Mouse (Mus musculus) left cerebral cortex, postnatal 10 days (tissue): ENCODE data around the gene Tulp2. TPM values are rescaled to one million over a fixed set of nuclear protein-coding genes. Genes with fewer than 3 reads are reported as not detected.
A peak's percentile ranks its signal among the peaks of the same experiment; 100 is the strongest.

Source experiments
- DNase-seq, 2 experiments: peaks; one replicate each; pipeline ENCODE4 v3.0.0; 2021 to 2022; ENCODE audit warnings: low spot score in 2 of 2, mixed read lengths in 1 of 2; ENCODE audit errors: extremely low spot score in 1 of 2
- intact Hi-C: fragments of 180-260 bp; cut with DNase I; formaldehyde crosslinking; loops from one replicate; pipeline ENCODE4 v1.15.1; 2025
- total RNA-seq, 2 experiments: library from RNA; stranded (reverse); gene quantifications; 2 replicates each; pipeline ENCODE4 v1.2.3; 2021

The Tulp2 gene
- total RNA-seq = not detected

DNA sequence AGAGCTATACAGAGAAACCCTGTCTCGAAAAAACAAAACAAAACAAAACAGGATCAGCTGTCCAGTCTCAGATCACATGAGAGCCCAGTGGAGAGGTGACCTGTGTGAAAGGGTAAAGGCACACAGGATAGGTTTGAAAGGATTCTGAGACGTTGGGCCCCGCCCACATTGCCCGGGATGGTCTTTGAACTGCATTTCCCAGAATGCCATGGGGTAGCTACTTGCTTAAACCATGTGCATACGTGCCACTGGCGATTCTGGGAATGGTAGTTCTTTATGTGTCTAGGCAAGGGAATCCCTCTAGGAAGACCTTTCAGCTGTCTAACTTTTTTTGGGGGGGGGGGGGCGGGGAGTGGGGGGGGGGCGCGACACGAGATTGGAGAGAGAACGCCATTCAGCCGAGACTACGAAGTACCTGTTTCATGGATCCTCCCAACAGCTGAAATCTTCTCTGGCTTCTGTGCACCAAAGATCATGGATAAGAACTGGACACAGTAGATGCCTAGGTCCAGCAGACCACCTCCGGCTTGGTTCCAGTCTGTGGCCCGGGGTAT lies at the start of gene Tulp2:
Tulp2 (plus strand) TSS at position 504 of the 554 bp plus-strand sequence.
- intact Hi-C loops = no loop called here

DNA sequence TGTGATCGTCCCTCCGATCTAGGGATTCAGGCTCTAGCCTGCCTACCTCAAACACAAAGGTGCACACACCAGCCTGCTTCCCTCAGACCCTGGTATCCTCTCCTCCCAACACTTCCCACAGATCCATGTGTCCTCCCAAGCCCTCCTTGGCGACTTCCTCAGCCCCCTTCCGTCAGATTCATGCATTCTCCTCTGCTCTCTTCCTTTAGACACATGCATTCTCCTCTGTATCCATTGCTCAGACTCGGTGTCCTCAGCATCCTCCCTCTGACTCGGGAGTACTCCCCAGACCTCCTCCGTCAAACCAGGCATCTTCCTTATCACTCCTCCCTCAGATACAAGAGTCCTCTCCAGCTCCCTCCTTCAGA lies 47.9 kb upstream of the Tulp2 start:
- no peak for DNase-seq
- intact Hi-C loops = no loop called here

More for the DNA sequence above, at the start of gene Tulp2:
- DNase-seq = peak; percentile 69 to 76

DNA sequence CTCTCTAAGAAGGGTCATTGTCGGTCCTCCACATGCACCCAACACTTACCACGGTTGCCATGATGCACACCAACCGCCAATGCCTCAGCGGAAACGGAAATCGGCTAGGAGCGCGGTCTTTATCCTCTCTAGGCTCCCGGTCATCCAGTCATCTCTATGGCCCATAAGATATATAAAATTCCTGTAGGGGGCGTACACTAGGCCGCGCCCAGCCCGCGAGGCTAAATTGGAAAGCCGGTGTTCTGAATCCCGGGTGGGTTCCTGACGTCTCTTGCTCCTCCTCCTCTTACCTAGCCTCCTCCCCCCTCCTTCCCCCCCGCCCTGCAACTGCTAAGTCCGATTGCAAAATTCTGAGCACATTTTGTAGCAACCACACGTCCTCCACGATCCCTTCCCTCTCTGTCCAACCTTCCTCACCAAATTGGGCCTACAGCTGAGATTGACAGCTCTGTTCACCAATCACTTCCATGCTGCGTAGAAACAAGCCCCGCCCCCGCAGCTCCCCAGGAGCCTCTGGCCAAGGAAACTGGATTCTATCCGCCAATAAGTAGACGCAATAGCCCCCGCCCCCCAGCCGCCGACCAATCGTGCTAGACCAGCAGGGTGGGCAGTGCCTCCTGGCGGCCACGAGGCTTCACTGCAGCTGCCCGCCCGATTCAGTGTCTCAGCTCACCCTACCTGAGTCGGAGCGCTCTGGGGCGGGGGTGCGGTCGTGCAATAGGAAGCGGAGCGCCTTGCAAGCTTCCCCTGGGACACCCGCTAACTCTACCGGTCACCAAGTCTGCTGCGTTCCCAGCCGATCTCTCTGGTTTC lies 47.3 kb upstream of the Tulp2 start, which contains the start of gene Gys1:
Gys1 (plus strand) TSS at position 642 of the 813 bp plus-strand sequence.
- DNase-seq = peak; percentile 100
- intact Hi-C loops = no loop called here

DNA sequence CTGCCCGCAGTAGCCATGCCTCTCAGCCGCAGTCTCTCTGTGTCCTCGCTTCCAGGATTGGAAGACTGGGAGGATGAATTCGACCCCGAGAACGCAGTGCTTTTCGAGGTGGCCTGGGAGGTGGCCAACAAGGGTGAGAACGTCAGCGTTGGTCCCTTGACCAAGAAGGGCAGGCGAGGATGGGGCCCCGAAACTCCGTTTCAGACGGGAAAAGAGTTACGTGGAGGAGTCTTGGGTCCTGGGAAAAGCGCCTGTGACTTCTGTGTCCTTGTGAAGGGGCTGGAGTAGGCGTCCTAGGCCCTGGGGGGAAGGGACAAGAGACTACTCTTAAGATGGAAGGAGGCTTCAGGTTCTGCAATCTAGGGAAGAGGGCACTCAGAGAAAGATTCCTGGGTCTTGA lies 46.6 kb upstream of the Tulp2 start:
- no peak for DNase-seq
- intact Hi-C loops = no loop called here

DNA sequence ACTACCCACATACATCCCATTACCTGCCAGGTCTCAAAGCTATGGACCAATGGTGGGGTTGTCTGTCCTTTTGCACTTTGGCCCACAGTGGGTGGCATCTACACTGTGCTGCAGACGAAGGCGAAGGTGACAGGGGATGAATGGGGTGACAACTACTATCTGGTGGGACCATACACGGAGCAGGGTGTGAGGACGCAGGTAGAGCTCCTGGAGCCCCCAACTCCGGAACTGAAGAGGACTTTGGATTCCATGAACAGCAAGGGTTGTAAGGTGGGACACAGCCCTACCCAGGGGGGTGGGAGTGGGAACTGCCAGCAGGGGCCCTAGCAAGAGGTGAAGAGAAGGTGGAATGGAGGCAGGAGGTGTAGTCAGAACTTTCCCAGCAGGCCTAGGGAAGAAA lies 45.2 kb upstream of the Tulp2 start:
- intact Hi-C loops = no loop called here
- no peak for DNase-seq

DNA sequence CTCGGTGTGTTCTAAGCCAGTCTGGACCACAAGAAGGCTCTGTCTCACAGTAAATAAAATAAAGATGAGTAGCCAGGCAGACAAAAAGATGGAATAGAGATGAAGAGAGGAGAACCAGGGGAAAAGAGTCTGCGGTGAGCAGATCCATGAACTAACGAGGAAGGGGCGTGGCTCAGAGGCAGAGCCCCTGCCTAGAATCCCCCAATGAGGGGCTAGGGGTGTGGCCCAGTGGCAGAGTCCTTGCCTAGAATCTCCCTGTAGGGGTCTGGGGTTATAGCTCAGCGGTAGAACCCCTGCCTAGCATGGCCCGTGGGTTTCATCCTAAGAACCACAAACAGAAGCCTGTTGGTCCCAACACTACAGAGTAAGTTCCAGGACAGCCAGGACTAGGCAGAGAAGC lies 44.6 kb upstream of the Tulp2 start:
- intact Hi-C loops = no loop called here
- no peak for DNase-seq

DNA sequence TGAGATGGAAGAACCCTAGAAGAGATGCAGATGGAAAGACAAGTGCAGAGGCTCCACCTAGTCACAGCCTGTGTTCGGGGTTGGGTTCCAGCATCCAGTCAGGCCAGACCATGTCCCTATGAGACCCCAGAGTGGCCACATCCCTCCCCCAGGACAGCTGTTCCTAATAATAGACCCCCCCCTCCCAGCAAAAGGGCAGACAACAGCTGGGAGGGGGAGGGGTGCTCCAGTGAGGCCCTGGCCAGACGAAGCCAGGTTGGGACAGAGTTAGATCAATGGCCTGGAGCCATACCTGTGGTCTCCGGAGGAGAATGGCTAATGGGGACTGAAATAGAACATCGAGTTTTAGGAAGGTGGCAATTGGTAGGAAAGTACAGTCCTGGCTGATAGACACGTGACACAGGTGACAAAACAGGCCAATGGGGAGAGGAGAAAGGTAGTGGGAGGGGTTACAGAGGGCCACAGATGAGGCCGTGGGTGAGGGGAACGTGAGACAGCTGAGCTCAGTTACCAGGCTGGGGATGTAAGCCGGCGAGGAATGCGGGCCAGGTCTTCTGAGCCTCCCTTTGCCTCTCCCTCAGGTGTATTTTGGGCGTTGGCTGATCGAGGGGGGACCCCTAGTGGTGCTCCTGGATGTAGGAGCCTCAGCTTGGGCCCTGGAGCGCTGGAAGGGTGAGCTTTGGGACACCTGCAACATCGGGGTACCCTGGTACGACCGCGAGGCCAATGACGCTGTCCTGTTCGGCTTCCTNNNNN lies 44.0 kb upstream of the Tulp2 start, which contains the start of gene Ruvbl2:
Ruvbl2 (minus strand) TSS at position 576 of the 756 bp plus-strand sequence.
- intact Hi-C loops = no loop called here
- no peak for DNase-seq

DNA sequence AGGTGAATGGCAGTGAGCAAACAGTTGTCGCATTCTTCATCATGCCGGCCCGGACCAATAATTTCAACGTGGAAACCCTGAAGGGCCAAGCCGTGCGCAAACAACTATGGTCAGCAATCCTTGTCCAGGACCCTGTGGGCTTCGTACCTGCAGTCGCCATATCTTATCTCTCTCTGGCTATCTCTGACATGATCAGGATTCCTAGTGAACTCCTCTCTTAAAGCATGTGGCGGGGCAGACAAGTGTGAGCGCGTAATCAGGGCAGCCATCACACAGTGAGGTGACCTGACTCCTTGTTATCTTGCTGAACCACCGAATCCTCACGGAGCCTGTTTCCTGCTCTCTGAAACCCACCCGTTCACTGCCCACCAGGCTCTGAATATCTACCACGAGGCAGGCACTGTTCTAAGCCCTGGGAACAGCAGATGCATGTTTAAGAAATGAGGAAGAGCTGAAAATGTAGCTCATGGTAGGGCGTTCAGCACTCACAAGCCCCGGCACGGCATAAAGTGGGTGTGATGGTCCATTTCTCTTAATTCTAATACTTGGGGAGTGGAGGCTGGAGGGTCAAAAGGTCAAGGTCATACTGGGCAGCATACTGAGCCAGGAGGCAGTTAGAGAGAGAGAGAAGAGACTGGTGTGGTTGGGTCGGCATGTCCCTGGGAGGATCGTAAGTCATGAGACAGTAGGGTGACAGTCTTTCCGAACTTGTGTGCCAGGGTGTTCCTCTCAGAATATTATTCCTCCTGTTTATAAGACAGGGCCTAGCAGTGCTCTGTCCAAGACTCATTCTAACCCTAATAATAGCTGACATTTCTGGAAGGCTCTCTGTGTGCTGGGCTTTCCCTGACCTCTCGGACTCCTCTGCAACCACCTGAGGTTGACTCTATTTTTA lies 37.9 kb upstream of the Tulp2 start:
- intact Hi-C loops = no loop called here
- no peak for DNase-seq

DNA sequence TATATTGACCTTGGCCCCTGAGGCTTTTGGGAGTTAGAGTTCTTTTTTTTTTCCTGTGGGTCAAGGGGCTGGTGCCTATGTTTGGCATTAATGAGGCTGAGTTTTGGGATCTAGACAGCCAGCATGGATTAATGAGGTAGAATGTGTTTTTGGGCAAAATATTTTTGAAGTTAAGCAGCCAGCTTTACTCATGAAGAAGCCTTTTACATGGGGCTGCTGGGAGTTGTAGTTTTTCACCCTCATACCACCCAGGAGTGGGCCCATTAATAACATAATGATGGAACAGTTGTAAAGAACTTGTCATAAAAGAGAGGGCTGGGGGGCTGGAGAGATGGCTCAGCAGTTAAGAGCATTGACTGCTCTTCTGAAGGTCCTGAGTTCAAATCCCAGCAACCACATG lies 35.1 kb upstream of the Tulp2 start:
- DNase-seq = no peak
- intact Hi-C loops = no loop called here

DNA sequence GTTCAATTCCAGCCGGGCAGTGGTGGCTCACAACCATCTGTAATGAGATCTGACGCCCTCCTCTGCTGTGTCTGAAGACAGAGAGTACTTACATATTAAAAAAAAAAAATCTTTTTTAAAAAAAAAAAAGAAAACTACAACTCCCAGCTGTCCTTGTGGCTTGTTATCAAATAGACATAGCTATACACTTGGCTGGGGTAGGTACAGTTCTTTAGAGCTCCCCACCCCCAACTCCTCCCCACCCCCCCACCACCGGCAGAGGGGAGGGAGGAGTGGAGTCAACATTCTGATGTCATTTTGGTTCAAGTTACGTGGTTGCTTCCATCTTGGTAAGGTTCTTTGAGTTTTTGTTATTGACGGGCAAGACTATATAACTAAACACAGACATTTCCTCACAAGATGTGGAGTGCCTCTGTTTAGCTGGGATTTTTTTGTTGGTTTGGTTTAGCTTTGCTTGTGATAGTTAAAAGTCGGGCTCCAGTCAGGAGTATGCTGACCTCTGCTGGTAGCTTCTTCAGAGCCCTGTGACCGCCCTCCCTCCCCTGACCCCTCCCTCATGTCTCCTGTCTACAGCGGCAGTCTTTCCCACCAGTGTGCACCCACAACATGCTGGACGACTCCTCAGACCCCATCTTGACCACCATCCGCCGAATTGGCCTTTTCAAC lies 34.2 kb upstream of the Tulp2 start:
- intact Hi-C loops = no loop called here

DNA sequence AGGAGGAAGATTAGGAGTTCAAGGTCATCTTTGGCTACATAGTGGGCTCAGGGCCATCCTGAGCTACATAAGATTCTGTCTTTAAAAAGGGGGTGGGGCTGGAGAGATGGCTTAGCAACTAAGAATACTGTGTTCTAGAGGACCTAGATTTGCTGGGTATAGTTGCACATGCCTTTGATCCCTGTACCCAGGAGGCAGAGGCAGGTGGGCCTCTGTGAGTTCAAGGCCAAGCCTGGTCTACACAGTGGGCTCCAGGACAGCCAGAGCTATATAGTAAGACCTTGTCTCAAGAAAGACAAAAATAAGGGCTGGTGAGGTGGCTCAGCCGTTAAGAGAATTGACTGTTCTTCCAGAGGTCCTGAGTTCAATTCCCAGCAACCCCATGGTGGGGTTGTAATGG lies 31.7 kb upstream of the Tulp2 start:
- intact Hi-C loops = no loop called here
- no peak for DNase-seq

More for the DNA sequence above, 34.2 kb upstream of the Tulp2 start:
- peak in 1 of 2 experiments; percentile 44 for DNase-seq

DNA sequence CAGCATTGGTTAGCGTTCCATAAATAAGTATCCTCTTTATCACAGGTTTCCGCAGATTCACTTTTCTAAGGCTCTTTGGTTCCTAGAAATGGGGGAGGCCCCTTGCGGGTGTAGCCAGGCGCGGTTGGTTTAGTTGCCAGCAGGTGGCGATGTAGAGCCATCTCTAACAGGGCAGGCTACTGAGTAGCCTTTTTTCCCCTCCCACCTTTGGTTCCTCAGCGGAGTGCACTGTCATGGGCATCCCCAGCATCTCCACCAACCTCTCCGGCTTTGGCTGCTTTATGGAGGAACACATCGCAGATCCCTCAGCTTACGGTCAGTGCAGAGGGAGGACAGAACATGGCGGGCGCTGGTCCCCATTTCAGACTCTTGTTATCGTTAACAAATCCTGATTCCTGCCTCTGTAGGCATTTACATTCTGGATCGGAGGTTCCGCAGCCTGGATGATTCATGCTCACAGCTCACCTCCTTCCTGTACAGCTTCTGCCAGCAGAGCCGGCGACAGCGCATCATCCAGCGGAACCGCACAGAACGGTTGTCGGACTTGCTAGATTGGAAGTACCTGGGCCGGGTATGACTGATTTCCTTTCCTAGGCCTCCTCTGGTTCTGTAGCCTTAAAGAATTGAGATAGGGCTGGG lies 30.2 kb upstream of the Tulp2 start:
- intact Hi-C loops = no loop called here
- peak; percentile 79 to 87 for DNase-seq

DNA sequence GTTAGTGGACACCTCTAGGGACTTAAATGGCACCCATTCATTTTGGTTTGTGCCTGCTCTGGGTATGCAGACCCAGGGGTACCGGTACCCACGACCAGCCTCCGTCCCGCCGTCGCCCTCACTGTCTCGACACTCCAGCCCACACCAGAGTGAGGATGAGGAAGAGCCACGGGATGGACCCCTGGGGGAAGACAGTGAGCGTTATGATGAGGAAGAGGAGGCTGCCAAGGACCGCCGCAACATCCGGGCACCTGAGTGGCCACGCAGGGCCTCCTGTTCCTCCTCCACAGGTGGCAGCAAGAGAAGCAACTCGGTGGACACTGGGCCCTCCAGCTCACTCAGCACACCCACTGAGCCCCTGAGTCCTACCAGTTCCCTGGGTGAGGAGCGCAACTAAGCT lies 26.7 kb upstream of the Tulp2 start:
- intact Hi-C loops = no loop called here
- no peak for DNase-seq

DNA sequence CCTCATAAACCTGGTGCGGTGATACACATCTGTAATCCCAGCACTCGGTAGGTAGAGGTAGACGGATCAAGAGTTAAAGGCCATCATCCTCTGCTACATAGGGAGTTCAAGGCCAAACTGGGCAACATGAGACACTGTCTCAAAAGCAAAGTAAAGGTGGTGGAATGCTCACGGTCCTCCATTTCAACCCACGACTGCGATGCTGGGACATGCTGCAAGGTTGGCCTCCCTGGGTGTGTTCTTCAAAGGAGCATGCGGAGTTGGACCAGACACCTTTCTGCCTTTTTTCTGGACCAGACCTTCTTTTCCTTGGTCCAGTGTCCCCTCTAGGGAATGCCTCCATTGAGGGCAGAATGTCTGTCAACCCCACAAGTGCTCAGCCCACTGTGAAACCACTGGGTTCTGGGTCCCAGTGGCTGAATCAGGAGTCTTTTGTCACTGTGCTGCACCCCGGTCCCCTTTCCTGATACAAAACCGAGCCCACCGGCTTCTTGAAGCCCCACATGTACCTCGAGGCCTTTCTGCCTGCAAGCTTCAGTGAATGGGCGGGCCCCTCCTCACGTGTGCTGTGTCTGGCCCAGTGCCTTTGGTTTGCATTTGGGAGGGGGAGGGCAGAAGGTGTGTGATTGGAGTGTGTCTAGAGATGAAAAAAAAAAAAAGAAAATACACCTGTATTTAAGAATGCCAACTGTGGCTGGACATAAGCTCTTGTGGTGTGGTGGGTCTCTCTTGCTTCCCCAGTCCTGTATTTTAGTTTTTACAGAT lies 25.6 kb upstream of the Tulp2 start:
- intact Hi-C loops = no loop called here
- DNase-seq = no peak

DNA sequence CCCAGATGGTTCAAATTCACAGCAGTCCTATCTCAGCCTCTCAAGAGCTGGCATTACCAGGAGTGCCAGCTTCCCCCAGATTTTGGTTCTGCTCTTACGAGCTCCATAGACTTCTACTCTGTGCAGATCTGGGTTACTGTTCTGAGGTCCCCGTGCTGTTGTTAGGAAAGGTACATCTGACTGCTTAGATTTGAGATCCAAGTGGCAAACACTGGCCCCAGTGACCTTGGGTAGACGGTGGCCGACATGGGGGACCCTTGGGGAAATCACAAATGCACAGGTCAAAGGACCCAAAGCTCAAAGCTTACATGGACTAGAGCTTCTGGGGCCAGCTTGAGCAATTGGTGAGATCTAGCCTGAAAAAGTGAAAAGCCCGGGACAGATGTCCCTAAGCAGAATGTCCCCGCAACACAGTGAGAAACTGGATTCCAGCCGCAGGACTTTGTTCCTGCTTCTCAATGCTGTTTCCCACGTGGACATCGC lies 24.9 kb upstream of the Tulp2 start:
- DNase-seq = no peak
- intact Hi-C loops = no loop called here

DNA sequence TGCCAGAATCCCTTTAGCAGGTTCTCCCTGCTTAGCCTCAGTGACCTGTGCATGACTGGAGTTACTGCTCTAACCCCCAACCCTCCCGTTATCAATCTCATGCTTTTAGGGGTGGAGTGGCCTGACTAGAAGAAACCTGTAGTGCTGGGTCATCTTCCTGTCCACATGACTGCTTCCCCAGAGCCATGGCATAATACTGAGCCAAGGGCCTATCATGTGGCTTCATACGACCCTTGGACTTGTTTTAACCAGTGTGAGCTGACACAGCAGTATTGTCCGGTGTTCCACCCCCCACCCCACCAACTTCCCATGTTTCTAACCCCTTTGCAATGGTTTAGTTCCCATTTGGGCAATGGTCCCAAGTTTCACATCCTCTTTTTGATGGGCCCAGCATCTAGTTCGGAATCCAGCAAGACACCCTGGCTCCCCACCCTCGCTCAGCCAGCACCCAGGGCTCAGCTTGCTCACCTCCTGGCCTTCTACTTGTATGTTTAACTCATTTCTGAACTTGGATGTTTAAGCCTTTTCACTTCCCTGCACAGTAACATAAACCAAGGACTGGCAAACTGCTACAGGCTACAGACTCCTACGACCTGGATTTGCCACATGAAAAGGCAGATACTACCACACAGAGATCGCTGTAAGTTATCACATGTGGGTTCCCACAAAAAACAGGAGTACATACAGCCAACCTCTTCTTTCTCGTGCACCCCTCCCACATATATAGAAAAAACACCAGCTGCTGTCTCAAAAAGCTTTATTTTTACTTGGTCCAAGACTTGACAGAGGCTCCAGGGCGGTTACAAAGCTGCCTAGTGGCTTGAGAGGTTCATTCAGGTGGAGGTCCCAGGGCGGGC lies 24.2 kb upstream of the Tulp2 start:
- peak in 1 of 2 experiments; percentile 43 for DNase-seq
- intact Hi-C loops = no loop called here
